Mouse (Mus musculus): Measurements from ENCODE around the gene Cox10.

DNA sequence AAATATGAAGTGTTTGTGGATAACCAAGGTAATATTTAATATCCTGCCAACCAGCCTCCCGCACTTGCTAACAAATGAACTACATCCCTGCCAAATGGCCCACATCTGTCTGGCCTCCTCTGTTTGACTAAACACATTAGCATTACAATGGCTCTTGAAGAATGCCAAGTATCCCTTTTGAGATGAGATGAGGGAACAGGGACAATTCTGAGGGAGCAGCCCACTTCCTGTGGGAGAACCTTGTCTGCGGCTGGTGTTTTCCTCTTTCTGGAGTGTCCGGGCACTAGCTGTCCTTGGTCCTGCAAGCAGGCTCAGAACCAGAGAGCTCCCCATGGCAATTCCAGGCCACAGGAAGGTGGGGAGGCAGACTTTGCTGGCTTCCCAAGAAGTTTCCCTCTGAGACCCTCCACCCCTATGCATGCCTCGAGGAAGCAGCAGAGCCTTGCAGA, 126.5 kb downstream of the Cox10 start:
- TF ChIP-seq ZMIZ1 (IDR thresholded peaks at IDR 0.05; ENCODE audit: low read depth, low read length) (no peak), MAFK (IDR thresholded peaks at IDR 0.05; ENCODE audit: insufficient replicate concordance, low read length) (no peak), MYC (IDR thresholded peaks at IDR 0.05; ENCODE audit: low read depth, low read length) (no peak), CHD2 (IDR thresholded peaks at IDR 0.05; ENCODE audit: low read length) (no peak), CTCF (conservative IDR thresholded peaks at IDR 0.05 in 1 of 2, IDR thresholded peaks at IDR 0.05 in 1 of 2; ENCODE audit: low read depth in 2 of 2, low read length in 2 of 2) (no peak), EP300 (IDR thresholded peaks at IDR 0.05; ENCODE audit: low read length) (no peak), E2F4 (IDR thresholded peaks at IDR 0.05; ENCODE audit: insufficient replicate concordance, low read depth, low read length) (no peak), USF2 (conservative IDR thresholded peaks at IDR 0.05; ENCODE audit: low read depth, low read length) (no peak), ELF1 (IDR thresholded peaks at IDR 0.05; ENCODE audit: low read depth, low read length) (no peak), IRF4 (IDR thresholded peaks at IDR 0.05; ENCODE audit: low read depth, low read length) (no peak), TCF12 (IDR thresholded peaks at IDR 0.05; ENCODE audit: low read depth, low read length) (no peak), HCFC1 (IDR thresholded peaks at IDR 0.05; ENCODE audit: low read depth, low read length) (no peak)

All from CH12.LX (cell line).